Mouse (Mus musculus): ENCODE data around the gene Commd2. TPM values are rescaled to one million over a fixed set of nuclear protein-coding genes. Genes with fewer than 3 reads are reported as not detected.

The Commd2 gene
- polyA plus RNA-seq, 1 experiment from 2014 or later: 105 TPM

GRCm38 (mm10) chr3:57653646-57654045 is 2.1 kb upstream of the Commd2 start:
- no peak for DNase-seq (ENCODE audit: low spot score)
- 87% methylated on average over 3 of the region's 3 CpGs for WGBS
- Histone ChIP-seq H3K4me1 (peaks cover 8% of the 10 kb centered on the region), H3K27me3 (ENCODE audit: low read depth, poor library complexity, severe bottlenecking) (no peaks in the 10 kb centered on the region), H3K9me3 (replicated peaks) (no peaks in the 10 kb centered on the region), H3K27ac (replicated peaks) (no peak overlapping the region), H3K36me3 (peaks cover 8% of the 10 kb centered on the region; the same call in 1 of the 2 replicates), H3K4me3 (no peak overlapping the region)

- DNase-seq (ENCODE audit: low spot score): no peak
- 82% methylated on average over 3 of the region's 3 CpGs for WGBS
Observed at GRCm38 (mm10) chr3:57652485-57652884, 970 bp upstream of the Commd2 start.

GRCm38 (mm10) chr3:57651865-57652259 is 347 bp upstream of the Commd2 start:
- H3K27me3 ChIP-seq (ENCODE audit: low read depth, poor library complexity, severe bottlenecking): no peaks in the 10 kb centered on the region
- H3K36me3 ChIP-seq: peaks cover 18% of the 10 kb centered on the region
- DNase-seq (ENCODE audit: low spot score): no peak
- 70% methylated on average over 3 of the region's 3 CpGs for WGBS
- H3K9me3 ChIP-seq (replicated peaks): no peaks in the 10 kb centered on the region
- H3K4me3 ChIP-seq: peak overlapping the region; percentile 72
- peaks cover 8% of the 10 kb centered on the region for H3K4me1 ChIP-seq
- peak overlapping the region; percentile 92 for H3K27ac ChIP-seq (replicated peaks)

More at GRCm38 (mm10) chr3:57652485-57652884, 970 bp upstream of the Commd2 start:
- H3K4me1 ChIP-seq: peaks cover 8% of the 10 kb centered on the region
- H3K27ac ChIP-seq (replicated peaks): no peak overlapping the region
- peaks cover 12% of the 10 kb centered on the region for H3K36me3 ChIP-seq
- no peaks in the 10 kb centered on the region for H3K9me3 ChIP-seq (replicated peaks)
- H3K4me3 ChIP-seq: no peak overlapping the region
- H3K27me3 ChIP-seq (ENCODE audit: low read depth, poor library complexity, severe bottlenecking): no peaks in the 10 kb centered on the region

- Histone ChIP-seq H3K4me1 (no peaks in the 10 kb centered on the region), H3K4me3 (no peak overlapping the region), H3K27ac (replicated peaks) (no peak overlapping the region), H3K9me3 (replicated peaks) (no peaks in the 10 kb centered on the region), H3K36me3 (peaks cover 34% of the 10 kb centered on the region), H3K27me3 (ENCODE audit: low read depth, poor library complexity, severe bottlenecking) (no peaks in the 10 kb centered on the region)
- 94% methylated on average over 6 of the region's 6 CpGs for WGBS
- no peak for DNase-seq (ENCODE audit: low spot score)
Observed at GRCm38 (mm10) chr3:57643191-57643590, 8.3 kb downstream of the Commd2 start.

- H3K27me3 ChIP-seq (ENCODE audit: low read depth, poor library complexity, severe bottlenecking): no peaks in the 10 kb centered on the region
- no peaks in the 10 kb centered on the region for H3K4me1 ChIP-seq
- WGBS: 81% methylated on average over 6 of the region's 6 CpGs
- H3K36me3 ChIP-seq: no peaks in the 10 kb centered on the region
- no peak overlapping the region for H3K27ac ChIP-seq (replicated peaks)
- H3K4me3 ChIP-seq: no peak overlapping the region
- H3K9me3 ChIP-seq (replicated peaks): no peaks in the 10 kb centered on the region
- DNase-seq (ENCODE audit: low spot score): no peak
Observed at GRCm38 (mm10) chr3:57637596-57637995, 13.9 kb downstream of the Commd2 start.

- WGBS: 87% methylated on average over 3 of the region's 3 CpGs
- DNase-seq (ENCODE audit: low spot score): no peak
- Histone ChIP-seq H3K4me3 (no peak overlapping the region), H3K4me1 (no peaks in the 10 kb centered on the region), H3K27ac (replicated peaks) (no peak overlapping the region), H3K27me3 (ENCODE audit: low read depth, poor library complexity, severe bottlenecking) (no peaks in the 10 kb centered on the region), H3K36me3 (no peaks in the 10 kb centered on the region), H3K9me3 (replicated peaks) (no peaks in the 10 kb centered on the region)
Observed at GRCm38 (mm10) chr3:57634763-57635487, 16.6 kb downstream of the Commd2 start.

GRCm38 (mm10) chr3:57626954-57627513 is 24.5 kb downstream of the Commd2 start:
- no peaks in the 10 kb centered on the region for H3K27me3 ChIP-seq (ENCODE audit: low read depth, poor library complexity, severe bottlenecking)
- 83% methylated on average over 11 of the region's 11 CpGs for WGBS

GRCm38 (mm10) chr3:57625275-57625997 is 26.1 kb downstream of the Commd2 start:
- 26% methylated on average over 21 of the region's 21 CpGs for WGBS
- H3K27ac ChIP-seq (replicated peaks): peak overlapping the region; percentile 70
- H3K9me3 ChIP-seq (replicated peaks): no peaks in the 10 kb centered on the region
- no peaks in the 10 kb centered on the region for H3K36me3 ChIP-seq
- no peaks in the 10 kb centered on the region for H3K27me3 ChIP-seq (ENCODE audit: low read depth, poor library complexity, severe bottlenecking)
- peaks cover 6% of the 10 kb centered on the region for H3K4me1 ChIP-seq
- peak overlapping the region; percentile 32 for H3K4me3 ChIP-seq
- DNase-seq (ENCODE audit: low spot score): peak; percentile 75

More at GRCm38 (mm10) chr3:57626954-57627513, 24.5 kb downstream of the Commd2 start:
- Histone ChIP-seq H3K4me3 (no peak overlapping the region), H3K9me3 (replicated peaks) (no peaks in the 10 kb centered on the region), H3K36me3 (no peaks in the 10 kb centered on the region), H3K4me1 (peaks cover 6% of the 10 kb centered on the region), H3K27ac (replicated peaks) (no peak overlapping the region)
- no peak for DNase-seq (ENCODE audit: low spot score)

GRCm38 (mm10) chr3:57619718-57620117 is 31.8 kb downstream of the Commd2 start:
- H3K4me3 ChIP-seq: no peak overlapping the region
- H3K27me3 ChIP-seq (ENCODE audit: low read depth, poor library complexity, severe bottlenecking): no peaks in the 10 kb centered on the region
- no peaks in the 10 kb centered on the region for H3K36me3 ChIP-seq
- no peak overlapping the region for H3K27ac ChIP-seq (replicated peaks)
- DNase-seq (ENCODE audit: low spot score): no peak
- H3K4me1 ChIP-seq: no peaks in the 10 kb centered on the region
- H3K9me3 ChIP-seq (replicated peaks): no peaks in the 10 kb centered on the region
- 78% methylated on average over 4 of the region's 4 CpGs for WGBS

GRCm38 (mm10) chr3:57615652-57616051 is 35.9 kb downstream of the Commd2 start:
- no peak for DNase-seq (ENCODE audit: low spot score)
- no peak overlapping the region for H3K27ac ChIP-seq (replicated peaks)
- no peak overlapping the region for H3K4me3 ChIP-seq
- WGBS: 94% methylated on average over 4 of the region's 4 CpGs
- no peaks in the 10 kb centered on the region for H3K27me3 ChIP-seq (ENCODE audit: low read depth, poor library complexity, severe bottlenecking)
- no peaks in the 10 kb centered on the region for H3K9me3 ChIP-seq (replicated peaks)
- no peaks in the 10 kb centered on the region for H3K4me1 ChIP-seq
- H3K36me3 ChIP-seq: no peaks in the 10 kb centered on the region

- no peak overlapping the region for H3K27ac ChIP-seq (replicated peaks)
- no peaks in the 10 kb centered on the region for H3K9me3 ChIP-seq (replicated peaks)
- WGBS: 75% methylated on average over 3 of the region's 3 CpGs
- no peak for DNase-seq (ENCODE audit: low spot score)
- H3K4me1 ChIP-seq: no peaks in the 10 kb centered on the region
- H3K27me3 ChIP-seq (ENCODE audit: low read depth, poor library complexity, severe bottlenecking): no peaks in the 10 kb centered on the region
- H3K4me3 ChIP-seq: no peak overlapping the region
- no peaks in the 10 kb centered on the region for H3K36me3 ChIP-seq
Observed at GRCm38 (mm10) chr3:57612430-57612997, 39.0 kb downstream of the Commd2 start.

- Histone ChIP-seq H3K36me3 (no peaks in the 10 kb centered on the region), H3K9me3 (replicated peaks) (no peaks in the 10 kb centered on the region), H3K27ac (replicated peaks) (no peak overlapping the region), H3K27me3 (ENCODE audit: low read depth, poor library complexity, severe bottlenecking) (no peaks in the 10 kb centered on the region), H3K4me3 (no peak overlapping the region), H3K4me1 (no peaks in the 10 kb centered on the region)
- WGBS: 88% methylated on average over 7 of the region's 7 CpGs
- DNase-seq (ENCODE audit: low spot score): no peak
Observed at GRCm38 (mm10) chr3:57611776-57612175, 39.7 kb downstream of the Commd2 start.

Measured in midbrain, embryonic 10.5 days (tissue).